Mouse (Mus musculus): ENCODE results near the gene Gm10073. TPM values are rescaled to one million over a fixed set of nuclear protein-coding genes. Genes with fewer than 3 reads are reported as not detected.

Gene Gm10073
- polyA plus RNA-seq, 1 experiment from 2014 or later, result 13.4 TPM

DNA sequence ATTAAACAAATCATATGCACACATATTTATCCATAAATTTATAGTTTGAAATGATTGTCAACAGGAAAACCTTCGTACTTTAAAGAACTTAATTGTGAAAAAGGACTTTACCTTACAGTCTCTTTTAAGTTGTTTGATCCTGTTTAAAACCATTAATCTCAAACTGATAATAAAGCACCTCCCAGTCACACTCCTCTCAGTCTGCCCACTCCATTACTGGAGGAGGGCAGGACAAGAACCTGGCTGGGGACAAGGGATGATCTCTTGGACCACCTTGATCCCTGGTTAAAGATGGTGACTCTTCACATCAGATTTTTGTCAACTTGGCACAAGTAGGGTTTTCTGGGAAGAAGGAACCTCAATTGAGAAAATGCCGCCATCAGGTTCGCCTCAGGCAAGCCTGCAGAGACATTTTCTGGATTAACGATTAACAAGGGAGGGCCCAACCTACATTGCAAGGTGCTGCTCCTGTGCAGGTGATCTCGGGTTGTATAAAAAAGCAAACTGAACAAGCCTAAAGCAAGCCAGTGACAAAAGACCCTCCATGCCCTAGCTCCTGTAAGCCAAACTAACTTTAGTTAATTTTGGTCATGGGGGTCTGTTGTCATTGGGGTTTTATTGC, 1.6 kb downstream of the Gm10073 start:
- Histone ChIP-seq H3K4me1 (ENCODE audit: control insufficient read depth, insufficient read depth, low read length) (peaks cover 3% of the 10 kb centered on the region), H3K27me3 (ENCODE audit: control insufficient read depth, insufficient read depth, low read length) (no peaks in the 10 kb centered on the region), H3K4me2 (ENCODE audit: low read depth, low read length) (no peak overlapping the region), H3K36me3 (ENCODE audit: control insufficient read depth, insufficient read depth, low read length) (no peaks in the 10 kb centered on the region), H3K9me3 (replicated peaks; ENCODE audit: control insufficient read depth, low read length) (no peaks in the 10 kb centered on the region), H3K27ac (ENCODE audit: low read length) (peak overlapping the region; percentile 90), H3K4me3 (replicated peaks; ENCODE audit: low read length) (0 out of 2 replicates have a peak overlapping the region, but pooled peaks have one; percentile 17), H3K9ac (ENCODE audit: low read length) (no peak overlapping the region)
- peak; percentile 74; the same call in 1 of the 2 replicates for ATAC-seq (ENCODE audit: insufficient read depth, low FRiP score)
- 61% methylated on average over 5 of the region's 5 CpGs for WGBS

DNA sequence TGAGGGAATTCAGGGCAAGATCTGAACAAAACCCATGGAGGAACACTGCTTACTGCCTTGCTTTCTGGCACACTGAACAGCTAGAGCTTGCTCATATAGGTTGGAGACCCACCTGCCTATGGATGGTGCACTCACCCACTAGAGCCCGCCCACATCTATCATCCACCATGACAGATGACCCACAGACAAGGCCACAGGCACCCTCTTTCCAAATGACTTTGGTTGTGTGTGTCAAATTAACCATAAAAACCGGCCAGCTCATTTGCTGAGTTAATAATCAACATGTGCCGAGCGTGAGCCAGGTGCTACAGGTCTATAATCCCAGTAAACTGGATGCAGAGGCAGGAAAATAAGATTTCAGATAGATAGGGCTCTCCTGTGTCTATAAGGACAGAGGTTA, 2.9 kb downstream of the Gm10073 start:
- no peaks in the 10 kb centered on the region for H3K36me3 ChIP-seq (ENCODE audit: control insufficient read depth, insufficient read depth, low read length)
- H3K4me3 ChIP-seq (replicated peaks; ENCODE audit: low read length), result no peak overlapping the region
- no peaks in the 10 kb centered on the region for H3K9me3 ChIP-seq (replicated peaks; ENCODE audit: control insufficient read depth, low read length)
- no peak overlapping the region for H3K9ac ChIP-seq (ENCODE audit: low read length)
- H3K27ac ChIP-seq (ENCODE audit: low read length), result peak overlapping the region; percentile 90
- peak; percentile 61; the same call in 1 of the 2 replicates for ATAC-seq (ENCODE audit: insufficient read depth, low FRiP score)
- no peak overlapping the region for H3K4me2 ChIP-seq (ENCODE audit: low read depth, low read length)
- H3K4me1 ChIP-seq (ENCODE audit: control insufficient read depth, insufficient read depth, low read length), result no peaks in the 10 kb centered on the region
- 69% methylated on average over 4 of the region's 4 CpGs for WGBS
- H3K27me3 ChIP-seq (ENCODE audit: control insufficient read depth, insufficient read depth, low read length), result no peaks in the 10 kb centered on the region

- WGBS, result 75% methylated on average over 7 of the region's 7 CpGs
- no peaks in the 10 kb centered on the region for H3K36me3 ChIP-seq (ENCODE audit: control insufficient read depth, insufficient read depth, low read length)
- H3K27ac ChIP-seq (ENCODE audit: low read length), result no peak overlapping the region
- H3K4me1 ChIP-seq (ENCODE audit: control insufficient read depth, insufficient read depth, low read length), result 0 out of 2 replicates have a peak, but pooled peaks cover 3% of the 10 kb centered on the region
- H3K27me3 ChIP-seq (ENCODE audit: control insufficient read depth, insufficient read depth, low read length), result no peaks in the 10 kb centered on the region
- no peak overlapping the region for H3K9ac ChIP-seq (ENCODE audit: low read length)
- no peaks in the 10 kb centered on the region for H3K9me3 ChIP-seq (replicated peaks; ENCODE audit: control insufficient read depth, low read length)
- no peak for ATAC-seq (ENCODE audit: insufficient read depth, low FRiP score)
- H3K4me2 ChIP-seq (ENCODE audit: low read depth, low read length), result no peak overlapping the region
- no peak overlapping the region for H3K4me3 ChIP-seq (replicated peaks; ENCODE audit: low read length)
Measured at GRCm38 (mm10) chr8:106569006-106569405, 4.3 kb downstream of the Gm10073 start.

- H3K27me3 ChIP-seq (ENCODE audit: control insufficient read depth, insufficient read depth, low read length), result no peaks in the 10 kb centered on the region
- peak; percentile 80; the same call in 1 of the 2 replicates for ATAC-seq (ENCODE audit: insufficient read depth, low FRiP score)
- no peak overlapping the region for H3K4me2 ChIP-seq (ENCODE audit: low read depth, low read length)
- peak overlapping the region; percentile 87 for H3K27ac ChIP-seq (ENCODE audit: low read length)
- H3K9ac ChIP-seq (ENCODE audit: low read length), result peak overlapping the region; percentile 7; the same call in 1 of the 2 replicates
- no peaks in the 10 kb centered on the region for H3K9me3 ChIP-seq (replicated peaks; ENCODE audit: control insufficient read depth, low read length)
- no peak overlapping the region for H3K4me3 ChIP-seq (replicated peaks; ENCODE audit: low read length)
- 70% methylated on average over 3 of the region's 3 CpGs for WGBS
- 0 out of 2 replicates have a peak, but pooled peaks cover 3% of the 10 kb centered on the region for H3K4me1 ChIP-seq (ENCODE audit: control insufficient read depth, insufficient read depth, low read length)
- no peaks in the 10 kb centered on the region for H3K36me3 ChIP-seq (ENCODE audit: control insufficient read depth, insufficient read depth, low read length)
Measured at GRCm38 (mm10) chr8:106563691-106564182, 9.5 kb downstream of the Gm10073 start.

- H3K4me1 ChIP-seq (ENCODE audit: control insufficient read depth, insufficient read depth, low read length), result 0 out of 2 replicates have a peak, but pooled peaks cover 3% of the 10 kb centered on the region
- H3K27me3 ChIP-seq (ENCODE audit: control insufficient read depth, insufficient read depth, low read length), result no peaks in the 10 kb centered on the region
- no peak overlapping the region for H3K4me3 ChIP-seq (replicated peaks; ENCODE audit: low read length)
- peak overlapping the region; percentile 20 for H3K4me2 ChIP-seq (ENCODE audit: low read depth, low read length)
- H3K9me3 ChIP-seq (replicated peaks; ENCODE audit: control insufficient read depth, low read length), result 0 out of 2 replicates have a peak, but pooled peaks cover 3% of the 10 kb centered on the region
- WGBS, result 23% methylated on average over 21 of the region's 21 CpGs
- peak overlapping the region; percentile 86 for H3K27ac ChIP-seq (ENCODE audit: low read length)
- no peak overlapping the region for H3K9ac ChIP-seq (ENCODE audit: low read length)
- peak; percentile 84 for ATAC-seq (ENCODE audit: insufficient read depth, low FRiP score)
- H3K36me3 ChIP-seq (ENCODE audit: control insufficient read depth, insufficient read depth, low read length), result no peaks in the 10 kb centered on the region
Measured at GRCm38 (mm10) chr8:106561097-106561865, 12.0 kb downstream of the Gm10073 start.

DNA sequence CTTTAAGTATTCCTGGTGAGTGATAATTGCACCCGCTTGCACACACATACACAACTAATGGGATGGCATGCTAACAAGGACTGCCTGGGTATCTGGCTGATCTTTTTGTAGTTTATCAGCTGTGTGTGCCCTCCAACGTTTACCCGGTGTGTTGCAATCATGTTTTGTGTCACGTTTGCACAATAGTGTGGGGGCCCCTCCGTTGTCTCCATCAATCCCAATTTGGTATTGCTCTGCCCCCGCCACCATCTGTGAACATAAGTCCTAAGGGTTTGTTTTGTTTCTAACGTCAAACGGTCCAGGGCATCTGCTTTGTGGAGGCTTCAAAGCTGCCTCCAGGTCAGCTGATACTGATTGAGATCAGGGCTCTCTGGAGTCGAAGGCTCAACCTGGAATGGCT, 13.4 kb downstream of the Gm10073 start:
- Histone ChIP-seq H3K27ac (ENCODE audit: low read length) (no peak overlapping the region), H3K9ac (ENCODE audit: low read length) (no peak overlapping the region), H3K27me3 (ENCODE audit: control insufficient read depth, insufficient read depth, low read length) (no peaks in the 10 kb centered on the region), H3K36me3 (ENCODE audit: control insufficient read depth, insufficient read depth, low read length) (no peaks in the 10 kb centered on the region), H3K4me3 (replicated peaks; ENCODE audit: low read length) (no peak overlapping the region), H3K4me1 (ENCODE audit: control insufficient read depth, insufficient read depth, low read length) (0 out of 2 replicates have a peak, but pooled peaks cover 3% of the 10 kb centered on the region), H3K9me3 (replicated peaks; ENCODE audit: control insufficient read depth, low read length) (0 out of 2 replicates have a peak, but pooled peaks cover 3% of the 10 kb centered on the region), H3K4me2 (ENCODE audit: low read depth, low read length) (no peak overlapping the region)
- 35% methylated on average over 9 of the region's 9 CpGs for WGBS
- ATAC-seq (ENCODE audit: insufficient read depth, low FRiP score), result no peak

GRCm38 (mm10) chr8:106556068-106556645, 17.1 kb downstream of the Gm10073 start:
- Histone ChIP-seq H3K4me2 (ENCODE audit: low read depth, low read length) (no peak overlapping the region), H3K27ac (ENCODE audit: low read length) (no peak overlapping the region), H3K4me1 (ENCODE audit: control insufficient read depth, insufficient read depth, low read length) (no peaks in the 10 kb centered on the region), H3K27me3 (ENCODE audit: control insufficient read depth, insufficient read depth, low read length) (no peaks in the 10 kb centered on the region), H3K36me3 (ENCODE audit: control insufficient read depth, insufficient read depth, low read length) (no peaks in the 10 kb centered on the region), H3K9me3 (replicated peaks; ENCODE audit: control insufficient read depth, low read length) (0 out of 2 replicates have a peak, but pooled peaks cover 3% of the 10 kb centered on the region), H3K9ac (ENCODE audit: low read length) (no peak overlapping the region), H3K4me3 (replicated peaks; ENCODE audit: low read length) (no peak overlapping the region)
- WGBS, result 67% methylated on average over 6 of the region's 7 CpGs
- ATAC-seq (ENCODE audit: insufficient read depth, low FRiP score), result no peak

- no peak for ATAC-seq (ENCODE audit: insufficient read depth, low FRiP score)
- no peaks in the 10 kb centered on the region for H3K36me3 ChIP-seq (ENCODE audit: control insufficient read depth, insufficient read depth, low read length)
- WGBS, result 97% methylated on average over 5 of the region's 5 CpGs
Measured at GRCm38 (mm10) chr8:106554011-106554410, 19.2 kb downstream of the Gm10073 start.

More at GRCm38 (mm10) chr8:106554011-106554410, 19.2 kb downstream of the Gm10073 start:
- Histone ChIP-seq H3K4me2 (ENCODE audit: low read depth, low read length) (no peak overlapping the region), H3K27ac (ENCODE audit: low read length) (no peak overlapping the region), H3K4me3 (replicated peaks; ENCODE audit: low read length) (no peak overlapping the region), H3K4me1 (ENCODE audit: control insufficient read depth, insufficient read depth, low read length) (no peaks in the 10 kb centered on the region), H3K9ac (ENCODE audit: low read length) (no peak overlapping the region), H3K9me3 (replicated peaks; ENCODE audit: control insufficient read depth, low read length) (0 out of 2 replicates have a peak, but pooled peaks cover 3% of the 10 kb centered on the region), H3K27me3 (ENCODE audit: control insufficient read depth, insufficient read depth, low read length) (no peaks in the 10 kb centered on the region)

All from stomach, embryonic 16.5 days (tissue).